Mouse (Mus musculus) kidney, embryonic 14.5 days (tissue): ENCODE results near the gene Etl4. TPM values are rescaled to one million over a fixed set of nuclear protein-coding genes. Genes with fewer than 3 reads are reported as not detected.
A peak's percentile ranks its signal among the peaks of the same experiment; 100 is the strongest.

Experiments used
- ATAC-seq: fragments of 200-750 bp; cut with Nextera tagmentation; 2 replicates; pipeline ENCODE4 v1.8.0; 2017; ENCODE audit warnings: moderate number of reproducible peaks, mild to moderate bottlenecking, moderate TSS enrichment, moderate library complexity; ENCODE audit not compliant: low FRiP score, low TSS enrichment
- H3K27ac ChIP-seq: fragments of 300-500 bp; sonication (generic); 2 replicates; pipeline ENCODE4 v1.5.1; 2014; ENCODE audit warnings: low read depth, mild to moderate bottlenecking, low read length, moderate library complexity, mixed read lengths
- H3K27me3 ChIP-seq: fragments of 300-500 bp; sonication (generic); 2 replicates; pipeline ENCODE4 v1.6.1; 2014; ENCODE audit warnings: mild to moderate bottlenecking, low read length; ENCODE audit not compliant: control insufficient read depth, insufficient read depth
- H3K36me3 ChIP-seq: fragments of 300-500 bp; sonication (generic); 2 replicates; pipeline ENCODE4 v1.6.1; 2014; ENCODE audit warnings: low read length, mixed read lengths; ENCODE audit not compliant: control insufficient read depth, insufficient read depth
- H3K4me1 ChIP-seq: fragments of 300-500 bp; sonication (generic); 2 replicates; pipeline ENCODE4 v1.6.1; 2014; ENCODE audit warnings: low read length, mixed read lengths; ENCODE audit not compliant: control insufficient read depth, insufficient read depth
- H3K4me2 ChIP-seq: fragments of 300-500 bp; sonication (generic); replicated peaks from 2 replicates; pipeline ENCODE4 v1.6.1; 2014; ENCODE audit warnings: low read depth, mild to moderate bottlenecking, low read length
- H3K4me3 ChIP-seq: fragments of 300-500 bp; sonication (generic); 2 replicates; pipeline ENCODE4 v1.5.1; 2014; ENCODE audit warnings: mild to moderate bottlenecking, low read length
- H3K9ac ChIP-seq: fragments of 300-500 bp; sonication (generic); 2 replicates; pipeline ENCODE4 v1.6.1; 2014; ENCODE audit warnings: low read depth, mild to moderate bottlenecking, low read length, moderate library complexity
- H3K9me3 ChIP-seq: fragments of 300-500 bp; sonication (generic); 2 replicates; pipeline ENCODE4 v1.6.1; 2016; ENCODE audit warnings: low read length; ENCODE audit not compliant: control insufficient read depth
- WGBS: fragments of 180-500 bp; shearing (Covaris S2); extraction: QIAGEN DNeasy Blood & Tissue Kit; methylation state at CpG from one replicate; pipeline ENCODE4 v1.1.7; 2014; 5-methylcytosine and 5-hydroxymethylcytosine counted together
- polyA plus RNA-seq: library from polyadenylated mRNA; unstranded; fragments of >200 nt; fragmentation: Nextera tagmentation; extraction: Ambion mirVana; gene quantifications from 2 replicates; pipeline ENCODE4 v1.2.1, GENCODE M21; 2014

Gene Etl4
- polyA plus RNA-seq, 1 experiment from 2014 or later, result 93.8 TPM

GRCm38 (mm10) chr2:20248043-20248664 lies 338.6 kb downstream of the Etl4 start:
- H3K9ac ChIP-seq, result no peak overlapping the region
- H3K27me3 ChIP-seq, result no peaks in the 10 kb centered on the region
- no peaks in the 10 kb centered on the region for H3K4me1 ChIP-seq
- H3K36me3 ChIP-seq, result no peaks in the 10 kb centered on the region
- no peak overlapping the region for H3K27ac ChIP-seq
- H3K4me3 ChIP-seq, result no peak overlapping the region
- whole genome bisulfite sequencing, result 58% methylated on average over 4 of the region's 4 CpGs
- no peak for ATAC-seq
- no peak overlapping the region for H3K4me2 ChIP-seq
- no peaks in the 10 kb centered on the region for H3K9me3 ChIP-seq

- H3K9me3 ChIP-seq, result 0 out of 2 replicates have a peak, but pooled peaks cover 3% of the 10 kb centered on the region
- H3K27ac ChIP-seq, result no peak overlapping the region
- H3K27me3 ChIP-seq, result no peaks in the 10 kb centered on the region
- H3K36me3 ChIP-seq, result no peaks in the 10 kb centered on the region
- 54% methylated on average over 4 of the region's 4 CpGs for WGBS
- no peak overlapping the region for H3K9ac ChIP-seq
- no peaks in the 10 kb centered on the region for H3K4me1 ChIP-seq
- no peak overlapping the region for H3K4me3 ChIP-seq
- no peak for ATAC-seq
- no peak overlapping the region for H3K4me2 ChIP-seq
These were observed 339.8 kb downstream of the Etl4 start for GRCm38 (mm10) chr2:20249403-20249802.

GRCm38 (mm10) chr2:20276124-20276523 lies 366.5 kb downstream of the Etl4 start:
- Histone ChIP-seq H3K27ac (no peak overlapping the region), H3K27me3 (no peaks in the 10 kb centered on the region), H3K4me1 (no peaks in the 10 kb centered on the region), H3K4me3 (no peak overlapping the region), H3K36me3 (no peaks in the 10 kb centered on the region), H3K9ac (no peak overlapping the region), H3K9me3 (no peaks in the 10 kb centered on the region), H3K4me2 (no peak overlapping the region)
- 52% methylated on average over 2 of the region's 2 CpGs for WGBS
- ATAC-seq, result peak; percentile 46; the same call in 1 of the 2 replicates

GRCm38 (mm10) chr2:20281903-20282302 lies 372.3 kb downstream of the Etl4 start:
- Histone ChIP-seq H3K27me3 (no peaks in the 10 kb centered on the region), H3K4me1 (no peaks in the 10 kb centered on the region)
- 87% methylated on average over 2 of the region's 2 CpGs for WGBS

GRCm38 (mm10) chr2:20284425-20284824 lies 374.8 kb downstream of the Etl4 start:
- Histone ChIP-seq H3K9me3 (no peaks in the 10 kb centered on the region), H3K36me3 (no peaks in the 10 kb centered on the region), H3K9ac (no peak overlapping the region), H3K4me2 (no peak overlapping the region), H3K27ac (no peak overlapping the region), H3K27me3 (no peaks in the 10 kb centered on the region), H3K4me1 (no peaks in the 10 kb centered on the region), H3K4me3 (no peak overlapping the region)
- 62% methylated on average over 2 of the region's 2 CpGs for WGBS
- ATAC-seq, result no peak

More at GRCm38 (mm10) chr2:20281903-20282302, 372.3 kb downstream of the Etl4 start:
- Histone ChIP-seq H3K9me3 (no peaks in the 10 kb centered on the region), H3K36me3 (no peaks in the 10 kb centered on the region), H3K4me2 (no peak overlapping the region), H3K4me3 (no peak overlapping the region), H3K27ac (no peak overlapping the region), H3K9ac (no peak overlapping the region)
- ATAC-seq, result no peak

GRCm38 (mm10) chr2:20290982-20291740 lies 381.6 kb downstream of the Etl4 start:
- Histone ChIP-seq H3K9me3 (no peaks in the 10 kb centered on the region), H3K4me1 (peaks cover 11% of the 10 kb centered on the region), H3K27me3 (no peaks in the 10 kb centered on the region), H3K4me2 (no peak overlapping the region), H3K36me3 (no peaks in the 10 kb centered on the region), H3K27ac (peak overlapping the region; percentile 73), H3K9ac (no peak overlapping the region), H3K4me3 (no peak overlapping the region)
- ATAC-seq, result peak; percentile 96
- 18% methylated on average over 4 of the region's 4 CpGs for WGBS

- WGBS, result 9% methylated on average over 2 of the region's 2 CpGs
- Histone ChIP-seq H3K9ac (no peak overlapping the region), H3K36me3 (no peaks in the 10 kb centered on the region), H3K27ac (peak overlapping the region; percentile 62; the same call in 1 of the 2 replicates), H3K27me3 (no peaks in the 10 kb centered on the region), H3K4me3 (no peak overlapping the region), H3K4me2 (no peak overlapping the region), H3K4me1 (peaks cover 11% of the 10 kb centered on the region), H3K9me3 (no peaks in the 10 kb centered on the region)
- peak; percentile 74 for ATAC-seq
These were observed 382.1 kb downstream of the Etl4 start for GRCm38 (mm10) chr2:20291741-20292110.

- Histone ChIP-seq H3K27me3 (no peaks in the 10 kb centered on the region), H3K9ac (no peak overlapping the region), H3K4me3 (no peak overlapping the region), H3K4me2 (no peak overlapping the region), H3K4me1 (peaks cover 11% of the 10 kb centered on the region), H3K36me3 (no peaks in the 10 kb centered on the region), H3K27ac (no peak overlapping the region), H3K9me3 (no peaks in the 10 kb centered on the region)
- WGBS, result 76% methylated on average over 8 of the region's 8 CpGs
- ATAC-seq, result no peak
These were observed 383.8 kb downstream of the Etl4 start for GRCm38 (mm10) chr2:20293336-20293735.

- no peaks in the 10 kb centered on the region for H3K36me3 ChIP-seq
- no peak overlapping the region for H3K27ac ChIP-seq
- H3K9ac ChIP-seq, result no peak overlapping the region
- no peak overlapping the region for H3K4me3 ChIP-seq
- H3K9me3 ChIP-seq, result no peaks in the 10 kb centered on the region
- no peaks in the 10 kb centered on the region for H3K27me3 ChIP-seq
- no peak overlapping the region for H3K4me2 ChIP-seq
- 37% methylated on average over 4 of the region's 4 CpGs for WGBS
- peaks cover 11% of the 10 kb centered on the region for H3K4me1 ChIP-seq
- no peak for ATAC-seq
These were observed 385.0 kb downstream of the Etl4 start for GRCm38 (mm10) chr2:20294596-20294995.
